Mouse (Mus musculus): ENCODE data around the gene Irx1. TPM values are rescaled to one million over a fixed set of nuclear protein-coding genes. Genes with fewer than 3 reads are reported as not detected.

Gene Irx1
- polyA plus RNA-seq, 1 experiment from 2014 or later: 8.9 TPM

DNA sequence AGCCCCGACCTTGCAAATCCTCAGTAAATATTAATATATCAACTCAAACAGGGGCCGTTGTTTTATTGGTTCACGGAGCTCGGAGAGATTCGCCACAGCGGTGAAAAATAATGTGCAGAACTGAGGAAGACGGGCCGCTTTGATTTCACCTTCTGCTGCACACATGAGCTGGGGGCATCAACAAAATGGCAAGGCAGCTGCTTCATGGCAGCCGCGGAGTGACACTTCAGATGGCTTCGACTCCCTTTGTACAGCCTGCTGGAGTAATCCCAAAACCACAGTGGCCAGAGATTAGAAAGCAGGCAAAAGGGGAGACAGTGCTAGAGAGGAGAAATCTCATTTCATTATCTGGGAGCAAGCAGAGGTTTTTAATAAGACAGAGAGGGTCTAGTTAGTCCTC is 11.6 kb downstream of the Irx1 start:
- DNase-seq (ENCODE audit: low spot score) (no peak), ATAC-seq (replicated peaks; ENCODE audit: low FRiP score, low read depth) (no peak)
- Histone ChIP-seq H3K4me3 (replicated peaks; ENCODE audit: low read depth, low read length) (no peak overlapping the region), H3K9ac (ENCODE audit: low read depth, low read length) (no peak overlapping the region), H3K4me2 (ENCODE audit: low read length) (no peak overlapping the region), H3K4me1 (replicated peaks; ENCODE audit: insufficient read depth, low read length) (no peaks in the 10 kb centered on the region), H3K27me3 (ENCODE audit: insufficient read depth, low read length) (peaks cover 24% of the 10 kb centered on the region), H3K36me3 (ENCODE audit: insufficient read depth, low read length) (no peaks in the 10 kb centered on the region), H3K9me3 (replicated peaks; ENCODE audit: low read length) (no peaks in the 10 kb centered on the region), H3K27ac (no peak overlapping the region)
- WGBS: 41% methylated on average over 11 of the region's 11 CpGs
- no peak for TF ChIP-seq CTCF (IDR thresholded peaks at IDR 0.05; ENCODE audit: low read depth)

- no peak for DNase-seq (ENCODE audit: low spot score)
- Histone ChIP-seq H3K36me3 (ENCODE audit: insufficient read depth, low read length) (no peaks in the 10 kb centered on the region), H3K4me1 (replicated peaks; ENCODE audit: insufficient read depth, low read length) (no peaks in the 10 kb centered on the region), H3K4me2 (ENCODE audit: low read length) (no peak overlapping the region), H3K4me3 (replicated peaks; ENCODE audit: low read depth, low read length) (no peak overlapping the region), H3K27ac (no peak overlapping the region), H3K9ac (ENCODE audit: low read depth, low read length) (no peak overlapping the region), H3K9me3 (replicated peaks; ENCODE audit: low read length) (no peaks in the 10 kb centered on the region), H3K27me3 (ENCODE audit: insufficient read depth, low read length) (peaks cover 10% of the 10 kb centered on the region; the same call in 1 of the 2 replicates)
- WGBS: 56% methylated on average over 5 of the region's 5 CpGs
- TF ChIP-seq CTCF (IDR thresholded peaks at IDR 0.05; ENCODE audit: low read depth): no peak
- no peak for ATAC-seq (replicated peaks; ENCODE audit: low FRiP score, low read depth)
Measured at GRCm38 (mm10) chr13:71949859-71950258, 13.7 kb downstream of the Irx1 start.

GRCm38 (mm10) chr13:71910361-71910760 is 53.2 kb downstream of the Irx1 start:
- Histone ChIP-seq H3K4me2 (ENCODE audit: low read length) (no peak overlapping the region), H3K9me3 (replicated peaks; ENCODE audit: low read length) (no peaks in the 10 kb centered on the region), H3K27ac (no peak overlapping the region), H3K9ac (ENCODE audit: low read depth, low read length) (no peak overlapping the region), H3K27me3 (ENCODE audit: insufficient read depth, low read length) (no peaks in the 10 kb centered on the region), H3K4me1 (replicated peaks; ENCODE audit: insufficient read depth, low read length) (no peaks in the 10 kb centered on the region), H3K4me3 (replicated peaks; ENCODE audit: low read depth, low read length) (no peak overlapping the region), H3K36me3 (ENCODE audit: insufficient read depth, low read length) (no peaks in the 10 kb centered on the region)
- WGBS: 85% methylated on average over 3 of the region's 3 CpGs
- ATAC-seq (replicated peaks; ENCODE audit: low FRiP score, low read depth) (no peak), DNase-seq (ENCODE audit: low spot score) (no peak)
- TF ChIP-seq CTCF (IDR thresholded peaks at IDR 0.05; ENCODE audit: low read depth): no peak

Measured in kidney, postnatal 0 days (tissue).